25 mouse cellular contexts compared by ENCODE assay signal in the genomic region with DNA sequence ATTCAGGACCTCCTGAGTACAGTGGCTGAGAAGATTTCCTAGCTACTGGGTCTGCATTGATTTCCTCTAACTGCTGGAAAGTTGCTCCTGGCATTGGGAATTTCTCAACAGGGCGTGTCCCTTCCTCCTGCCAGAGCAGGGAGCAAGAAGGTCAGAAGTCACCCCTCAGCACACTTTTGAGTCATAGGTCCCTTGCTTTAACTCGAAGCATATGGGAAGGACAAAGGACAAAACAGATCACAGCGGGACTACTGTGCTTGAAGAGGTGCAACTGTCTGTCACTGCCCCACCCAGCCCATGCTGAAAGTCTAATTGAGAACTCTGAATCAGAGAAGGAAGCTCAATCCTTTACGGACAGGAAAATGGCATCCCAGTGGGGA.
DNase-seq lines count a peak whose midpoint lies in the region; ATAC-seq and TF ChIP-seq lines count a peak whose summit lies in the region.
"Had no signal": no experiment of that assay in that cellular context is flagged by ENCODE, and none has a peak within 500 bp of the region (broad histone marks: within the 10 kb centered on the region; RNA-seq: fewer than 3 reads in every experiment).

No protein-coding gene starts in this region.

- 32% methylated on average over 4 of the region's 4 CpGs for WGBS in lung, postnatal 0 days
- 45% methylated on average over 4 of the region's 4 CpGs for WGBS in lung, adult 2 months
- WGBS in intestine, embryonic 15.5 days, result 58% methylated on average over 4 of the region's 4 CpGs
- WGBS in stomach, postnatal 0 days, result 49% methylated on average over 4 of the region's 4 CpGs

- H3K9ac ChIP-seq in lung, postnatal 0 days (replicated peaks; ENCODE audit: low read depth), result no peak overlapping the region
- H3K9ac ChIP-seq in ES-E14 (ENCODE audit: insufficient read depth, low read depth, low read length, poor library complexity, severe bottlenecking), result no peak overlapping the region
- H3K9ac ChIP-seq in intestine, embryonic 15.5 days, result no peak overlapping the region
- H3K9ac ChIP-seq in stomach, postnatal 0 days (ENCODE audit: low read length), result no peak overlapping the region
- H3K9ac ChIP-seq: embryonic facial prominence, embryonic 13.5 days; forebrain, embryonic 12.5 days; limb, embryonic 12.5 days; liver, embryonic 13.5 days had no signal

- no peak overlapping the region for H3K4me2 ChIP-seq in lung, postnatal 0 days (replicated peaks; ENCODE audit: low read depth, low read length)
- no peak overlapping the region for H3K4me2 ChIP-seq in intestine, embryonic 15.5 days (replicated peaks)
- H3K4me2 ChIP-seq in stomach, postnatal 0 days (replicated peaks; ENCODE audit: low read depth), result no peak overlapping the region
- H3K4me2 ChIP-seq: embryonic facial prominence, embryonic 13.5 days; forebrain, embryonic 12.5 days; limb, embryonic 12.5 days; liver, embryonic 13.5 days had no signal

- 0 out of 2 replicates have a peak overlapping the region, but pooled peaks have one; percentile 3 for H3K27ac ChIP-seq in lung, postnatal 0 days (ENCODE audit: low read length)
- H3K27ac ChIP-seq in ES-E14 (ENCODE audit: insufficient read depth, low read depth, low read length, poor library complexity, severe bottlenecking), result no peak overlapping the region
- H3K27ac ChIP-seq in intestine, embryonic 15.5 days, result no peak overlapping the region
- no peak overlapping the region for H3K27ac ChIP-seq in stomach, postnatal 0 days (replicated peaks)
- H3K27ac ChIP-seq: embryonic facial prominence, embryonic 13.5 days; forebrain, embryonic 12.5 days; heart, embryonic 10.5 days; hindbrain, embryonic 10.5 days; limb, embryonic 12.5 days; liver, embryonic 13.5 days; macrophage; midbrain, embryonic 10.5 days had no signal

- no peak overlapping the region for H3K4me3 ChIP-seq in lung, postnatal 0 days (ENCODE audit: low read depth, low read length)
- no peak overlapping the region for H3K4me3 ChIP-seq in lung, adult 2 months (replicated peaks; ENCODE audit: extremely low read depth, low read depth, low read length)
- no peak overlapping the region for H3K4me3 ChIP-seq in ES-E14 (ENCODE audit: insufficient read depth in 1 of 2, low read depth in 1 of 2, low read length in 2 of 2, poor library complexity in 1 of 2, severe bottlenecking in 1 of 2)
- no peak overlapping the region for H3K4me3 ChIP-seq in intestine, embryonic 15.5 days (replicated peaks)
- H3K4me3 ChIP-seq in stomach, postnatal 0 days (ENCODE audit: low read depth, low read length), result no peak overlapping the region
- H3K4me3 ChIP-seq: embryonic facial prominence, embryonic 13.5 days; erythroblast, embryonic 14.5 days; forebrain, embryonic 12.5 days; heart, embryonic 10.5 days; hindbrain, embryonic 10.5 days; limb, embryonic 12.5 days; liver, embryonic 13.5 days; midbrain, embryonic 10.5 days had no signal

- peak; percentile 49 for DNase-seq in lung, postnatal 0 days (ENCODE audit: low spot score)
- no peak for DNase-seq in lung, adult 2 months
- DNase-seq in ES-E14 (ENCODE audit: low read depth, low spot score), result peak; percentile 62
- DNase-seq in stomach, postnatal 0 days (ENCODE audit: low spot score), result no peak
- DNase-seq in cerebellum, adult 11-12 months, result no peak
- no peak for DNase-seq in adrenal gland, adult 18-20 months (ENCODE audit: low spot score in 2 of 2)
- DNase-seq: adrenal gland, adult 2 months; cerebellum, adult 2 months; cerebellum, postnatal 36 days; embryo, embryonic 11 days; kidney, adult 18-20 months; kidney, postnatal 4 days; liver, embryonic 13.5 days had no signal

- no peak for TF ChIP-seq EP300 in lung, postnatal 0 days (IDR thresholded peaks at IDR 0.05)
- TF ChIP-seq EP300 in stomach, postnatal 0 days (optimal IDR thresholded peaks at IDR 0.05), result no peak

- no peaks in the 10 kb centered on the region for H3K9me3 ChIP-seq in lung, postnatal 0 days (ENCODE audit: low read length)
- no peaks in the 10 kb centered on the region for H3K9me3 ChIP-seq in ES-E14 (ENCODE audit: control insufficient read depth, insufficient read depth, low read depth, low read length)
- no peaks in the 10 kb centered on the region; the same call in 1 of the 2 replicates for H3K9me3 ChIP-seq in intestine, embryonic 15.5 days
- H3K9me3 ChIP-seq in stomach, postnatal 0 days (ENCODE audit: control insufficient read depth, low read length), result no peaks in the 10 kb centered on the region
- H3K9me3 ChIP-seq: embryonic facial prominence, embryonic 13.5 days; forebrain, embryonic 12.5 days; heart, embryonic 10.5 days; hindbrain, embryonic 10.5 days; limb, embryonic 12.5 days; liver, embryonic 13.5 days; midbrain, embryonic 10.5 days had no signal

- in situ Hi-C loops in ES-E14 (cut with MboI; ENCODE audit: low sequenced_read_pairs in 2 of 2, unreplicated experiment in 2 of 2), result no loop called here

- H3K27me3 ChIP-seq in lung, postnatal 0 days (replicated peaks; ENCODE audit: insufficient read depth, low read length), result no peaks in the 10 kb centered on the region
- no peaks in the 10 kb centered on the region for H3K27me3 ChIP-seq in intestine, embryonic 15.5 days (replicated peaks)
- H3K27me3 ChIP-seq in stomach, postnatal 0 days (ENCODE audit: control insufficient read depth, insufficient read depth, low read length), result no peaks in the 10 kb centered on the region
- H3K27me3 ChIP-seq: embryonic facial prominence, embryonic 13.5 days; liver, embryonic 13.5 days; Patski had no signal

- no peak for TF ChIP-seq POLR2A in lung, adult 2 months (IDR thresholded peaks at IDR 0.05; ENCODE audit: borderline replicate concordance, extremely low read depth, low read depth, low read length)

- no peaks in the 10 kb centered on the region for H3K36me3 ChIP-seq in lung, postnatal 0 days (ENCODE audit: insufficient read depth, low read length)
- no peaks in the 10 kb centered on the region for H3K36me3 ChIP-seq in ES-E14 (ENCODE audit: control insufficient read depth, insufficient read depth, low read length, poor library complexity, severe bottlenecking)
- H3K36me3 ChIP-seq in intestine, embryonic 15.5 days, result no peaks in the 10 kb centered on the region
- no peaks in the 10 kb centered on the region for H3K36me3 ChIP-seq in stomach, postnatal 0 days (ENCODE audit: control insufficient read depth, insufficient read depth, low read length)
- H3K36me3 ChIP-seq: embryonic facial prominence, embryonic 13.5 days; forebrain, embryonic 12.5 days; heart, embryonic 10.5 days; hindbrain, embryonic 10.5 days; limb, embryonic 12.5 days; liver, embryonic 13.5 days; midbrain, embryonic 10.5 days had no signal

- TF ChIP-seq CTCF in lung, postnatal 0 days (IDR thresholded peaks at IDR 0.05), result no peak
- no peak for TF ChIP-seq CTCF in lung, adult 2 months (IDR thresholded peaks at IDR 0.05; ENCODE audit: insufficient read depth, low read length)
- TF ChIP-seq CTCF in stomach, postnatal 0 days (IDR thresholded peaks at IDR 0.05; ENCODE audit: low read depth), result no peak

- ATAC-seq in lung, postnatal 0 days, result peak; percentile 59
- peak; percentile 75 for ATAC-seq in intestine, embryonic 15.5 days
- peak; percentile 19; the same call in 1 of the 2 replicates for ATAC-seq in stomach, postnatal 0 days (ENCODE audit: low FRiP score, low TSS enrichment)
- ATAC-seq: hindbrain, embryonic 16.5 days; midbrain, embryonic 16.5 days; Patski had no signal

- H3K4me1 ChIP-seq in lung, postnatal 0 days (ENCODE audit: insufficient read depth, low read depth, low read length), result peaks cover 4% of the 10 kb centered on the region
- H3K4me1 ChIP-seq in lung, adult 2 months (ENCODE audit: control insufficient read depth, insufficient read depth, low read length), result peaks cover 9% of the 10 kb centered on the region
- H3K4me1 ChIP-seq in ES-E14 (ENCODE audit: control insufficient read depth in 2 of 2, insufficient read depth in 2 of 2, low read length in 2 of 2, poor library complexity in 1 of 2), result peaks cover 0 to 13% of the 10 kb centered on the region in 2 experiments; a peak in 2 of 4 replicates
- peaks cover 6% of the 10 kb centered on the region; the same call in 1 of the 2 replicates for H3K4me1 ChIP-seq in intestine, embryonic 15.5 days (replicated peaks)
- 0 out of 2 replicates have a peak, but pooled peaks cover 2% of the 10 kb centered on the region for H3K4me1 ChIP-seq in stomach, postnatal 0 days (replicated peaks; ENCODE audit: control insufficient read depth, insufficient read depth)

TF ChIP-seq in ES-E14, 5 proteins besides CTCF, POLR2A, EP300 and RAD21:
- TF ChIP-seq ZC3H11A (IDR thresholded peaks at IDR 0.05; ENCODE audit: borderline replicate concordance, low read depth, low read length), result no peak
- TF ChIP-seq ZNF384 (IDR thresholded peaks at IDR 0.05; ENCODE audit: low read depth, low read length), result no peak
- no peak for TF ChIP-seq HCFC1 (IDR thresholded peaks at IDR 0.05; ENCODE audit: borderline replicate concordance, insufficient read depth, low read length)
- TF ChIP-seq MAFK (IDR thresholded peaks at IDR 0.05; ENCODE audit: insufficient read depth, low read depth, low read length), result no peak
- TF ChIP-seq CHD2 (IDR thresholded peaks at IDR 0.05; ENCODE audit: low read depth, low read length), result no peak

Comparison
In these comparisons a context has a peak if more than half of its experiments do, and no peak if none do; other contexts are left out.
1. DNase-seq: peak in lung, postnatal 0 days (single experiment) and ES-E14 (single experiment); none in lung, adult 2 months (single experiment), stomach, postnatal 0 days (single experiment), cerebellum, adult 11-12 months (single experiment) and adrenal gland, adult 18-20 months (0 of 2).
2. ATAC-seq: peak in every context shown above with its lines; median percentile 75 in intestine, embryonic 15.5 days; 59 in lung, postnatal 0 days; 19 in stomach, postnatal 0 days.